In the genomic region with DNA sequence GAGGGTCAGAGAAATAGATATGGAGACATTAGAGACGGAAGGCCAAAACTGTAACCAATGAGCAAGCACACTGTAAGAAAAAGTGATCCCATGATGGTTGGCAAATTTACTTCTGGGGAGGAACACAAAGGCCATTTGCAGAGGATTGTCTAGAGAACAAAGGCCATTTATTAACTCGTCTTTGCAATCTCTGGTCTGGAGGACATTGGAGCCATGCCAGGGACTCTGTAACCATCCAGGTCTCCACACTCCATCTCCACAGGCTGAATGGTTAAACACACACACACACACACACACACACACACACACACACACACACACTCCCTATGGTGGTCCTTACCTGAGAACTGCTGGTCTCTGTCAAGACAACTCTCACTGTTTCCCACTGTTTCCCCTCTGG, we compare ENCODE assay signal across 19 mouse cellular contexts.
A peak's percentile ranks its signal among the peaks of the same experiment; 100 is the strongest.
DNase-seq lines count a peak whose midpoint lies in the region; ATAC-seq lines count a peak whose summit lies in the region.
"Had no signal": no experiment of that assay in that cellular context is flagged by ENCODE, and none has a peak within 500 bp of the region (broad histone marks: within the 10 kb centered on the region; RNA-seq: fewer than 3 reads in every experiment).

No protein-coding gene starts in this region.

- DNase-seq in layer of hippocampus, adult 11-12 months (ENCODE audit: low spot score), result peak; percentile 20
- DNase-seq in layer of hippocampus, postnatal 36 days, result no peak
- peak; percentile 32 for DNase-seq in MN1 (ENCODE audit: low spot score)
- peak; percentile 45 for DNase-seq in brain, adult 2 months (ENCODE audit: low read depth, low spot score)
- DNase-seq: adrenal gland, postnatal 10 days; adrenal gland, postnatal 36 days; cerebellum, adult 11 months; cerebellum, adult 2 months; cerebellum, adult 9-11 months; cerebellum, postnatal 25 days; gastrocnemius, postnatal 25 days; heart, adult 18-20 months; heart, postnatal 10 days; heart, postnatal 36 days had no signal

- ATAC-seq in erythroid progenitor cell, adult 5-6 weeks (replicated peaks; ENCODE audit: low FRiP score, poor library complexity, severe bottlenecking), result no peak
- ATAC-seq in CD4-positive, CD25-positive, alpha-beta regulatory T cell, adult 4 months, result no peak
- ATAC-seq: forebrain, embryonic 15.5 days; hindbrain, embryonic 16.5 days; Patski had no signal

Comparison
In these comparisons a context has a peak if more than half of its experiments do, and no peak if none do; other contexts are left out.
1. DNase-seq: peak in layer of hippocampus, adult 11-12 months (single experiment), MN1 (single experiment) and brain, adult 2 months (single experiment); none in layer of hippocampus, postnatal 36 days (0 of 2).